Comparison of ENCODE assay signal across 18 mouse cellular contexts in the genomic region with DNA sequence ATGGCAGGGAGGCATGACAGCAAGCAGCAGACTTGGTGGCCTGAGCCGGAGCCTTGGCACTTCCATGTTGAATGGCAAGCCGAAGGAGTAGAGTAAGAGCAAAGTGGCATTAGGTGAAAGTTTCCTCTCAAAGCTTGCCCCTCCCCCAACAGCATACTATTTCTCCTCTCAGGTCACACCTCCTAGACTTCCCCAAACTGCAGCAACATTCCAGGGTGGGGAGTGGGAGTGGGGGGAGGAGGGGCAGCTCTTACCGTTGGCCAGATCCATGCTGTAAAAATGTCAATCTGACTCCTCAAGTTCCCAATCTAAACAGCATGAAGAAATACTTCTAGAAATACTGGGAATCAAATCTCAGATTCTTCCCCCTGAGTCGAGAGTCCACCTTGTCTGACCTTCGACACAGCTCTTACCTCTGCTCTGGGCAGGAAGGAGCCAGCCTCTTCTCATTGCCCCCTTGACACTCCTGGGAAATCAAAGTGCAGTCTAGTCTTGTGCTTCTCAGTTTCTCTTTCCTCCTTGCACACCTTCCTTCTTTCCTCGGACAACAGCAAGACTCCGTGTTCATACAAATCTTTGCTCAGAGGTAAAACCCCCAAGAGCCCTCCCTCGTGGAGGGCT.
DNase-seq lines count a peak whose midpoint lies in the region; ATAC-seq lines count a peak whose summit lies in the region.
"Had no signal": no experiment of that assay in that cellular context is flagged by ENCODE, and none has a peak within 500 bp of the region (broad histone marks: within the 10 kb centered on the region; RNA-seq: fewer than 3 reads in every experiment).

No protein-coding gene starts in this region.

- no peaks in the 10 kb centered on the region for H3K27me3 ChIP-seq in kidney, embryonic 15.5 days
- no peaks in the 10 kb centered on the region for H3K27me3 ChIP-seq in intestine, embryonic 15.5 days (replicated peaks)
- H3K27me3 ChIP-seq: embryonic facial prominence, embryonic 13.5 days; heart, embryonic 15.5 days; midbrain, embryonic 13.5 days had no signal

- H3K4me1 ChIP-seq in kidney, embryonic 15.5 days: peaks cover 7% of the 10 kb centered on the region; the same call in 1 of the 2 replicates
- no peaks in the 10 kb centered on the region for H3K4me1 ChIP-seq in intestine, embryonic 15.5 days (replicated peaks)
- H3K4me1 ChIP-seq: embryonic facial prominence, embryonic 13.5 days; heart, embryonic 15.5 days; midbrain, embryonic 13.5 days had no signal

- H3K27ac ChIP-seq in kidney, embryonic 15.5 days: no peak overlapping the region
- H3K27ac ChIP-seq in intestine, embryonic 15.5 days: no peak overlapping the region
- H3K27ac ChIP-seq: embryonic facial prominence, embryonic 13.5 days; heart, adult 2 months; heart, embryonic 15.5 days; hindbrain, postnatal 0 days; liver, embryonic 14.5 days; midbrain, embryonic 13.5 days had no signal

- H3K4me3 ChIP-seq in kidney, embryonic 15.5 days (replicated peaks): no peak overlapping the region
- no peak overlapping the region for H3K4me3 ChIP-seq in intestine, embryonic 15.5 days (replicated peaks)
- H3K4me3 ChIP-seq: embryonic facial prominence, embryonic 13.5 days; heart, adult 2 months; heart, embryonic 15.5 days; midbrain, embryonic 13.5 days had no signal

- ATAC-seq in kidney, embryonic 15.5 days (replicated peaks; ENCODE audit: low FRiP score): peak; percentile 88
- peak; percentile 80 for ATAC-seq in intestine, embryonic 15.5 days
- ATAC-seq: forebrain, postnatal 0 days; hindbrain, postnatal 0 days; midbrain, embryonic 13.5 days had no signal

- H3K9me3 ChIP-seq in kidney, embryonic 15.5 days (replicated peaks): no peaks in the 10 kb centered on the region
- no peaks in the 10 kb centered on the region for H3K9me3 ChIP-seq in intestine, embryonic 15.5 days
- H3K9me3 ChIP-seq: embryonic facial prominence, embryonic 13.5 days; heart, embryonic 15.5 days; midbrain, embryonic 13.5 days had no signal

- WGBS in kidney, embryonic 15.5 days: 28% methylated on average over 8 of the region's 8 CpGs
- WGBS in intestine, embryonic 15.5 days: 50% methylated on average over 8 of the region's 8 CpGs

- no peaks in the 10 kb centered on the region for H3K36me3 ChIP-seq in kidney, embryonic 15.5 days
- H3K36me3 ChIP-seq in intestine, embryonic 15.5 days: no peaks in the 10 kb centered on the region
- H3K36me3 ChIP-seq: embryonic facial prominence, embryonic 13.5 days; heart, embryonic 15.5 days; midbrain, embryonic 13.5 days had no signal

- no peak overlapping the region for H3K9ac ChIP-seq in kidney, embryonic 15.5 days
- no peak overlapping the region for H3K9ac ChIP-seq in intestine, embryonic 15.5 days
- H3K9ac ChIP-seq: embryonic facial prominence, embryonic 13.5 days; forebrain, postnatal 0 days; heart, embryonic 15.5 days; liver, embryonic 14.5 days; midbrain, embryonic 13.5 days had no signal

- H3K4me2 ChIP-seq in kidney, embryonic 15.5 days: no peak overlapping the region
- H3K4me2 ChIP-seq in intestine, embryonic 15.5 days (replicated peaks): no peak overlapping the region
- H3K4me2 ChIP-seq: embryonic facial prominence, embryonic 13.5 days; heart, embryonic 15.5 days; midbrain, embryonic 13.5 days had no signal

- DNase-seq in kidney, adult 8-10 months: no peak
- peak; percentile 2 for DNase-seq in lung, postnatal 10 days
- DNase-seq in lung, postnatal 25 days (ENCODE audit: low spot score): no peak
- peak; percentile 20 for DNase-seq in yolk sac, embryonic 10.5 days (ENCODE audit: low spot score)
- no peak for DNase-seq in urinary bladder, adult 18-20 months (ENCODE audit: low spot score in 2 of 2)
- no peak for DNase-seq in cerebellum, postnatal 36 days
- DNase-seq: B cell, adult 2 months; cerebellum, adult 9-11 months; forebrain, postnatal 0 days; gastrocnemius, postnatal 10 days; heart, adult 2 months had no signal

Comparison
In these comparisons a context has a peak if more than half of its experiments do, and no peak if none do; other contexts are left out.
1. DNase-seq: peak in lung, postnatal 10 days (single experiment) and yolk sac, embryonic 10.5 days (single experiment); none in kidney, adult 8-10 months (0 of 2), lung, postnatal 25 days (single experiment), urinary bladder, adult 18-20 months (0 of 2) and cerebellum, postnatal 36 days (0 of 2).